Mouse (Mus musculus): Measurements from ENCODE around the gene Dhdh. TPM values are rescaled to one million over a fixed set of nuclear protein-coding genes. Genes with fewer than 3 reads are reported as not detected.

Gene Dhdh
- polyA plus RNA-seq, 1 experiment from 2014 or later: 5.1 TPM

DNA sequence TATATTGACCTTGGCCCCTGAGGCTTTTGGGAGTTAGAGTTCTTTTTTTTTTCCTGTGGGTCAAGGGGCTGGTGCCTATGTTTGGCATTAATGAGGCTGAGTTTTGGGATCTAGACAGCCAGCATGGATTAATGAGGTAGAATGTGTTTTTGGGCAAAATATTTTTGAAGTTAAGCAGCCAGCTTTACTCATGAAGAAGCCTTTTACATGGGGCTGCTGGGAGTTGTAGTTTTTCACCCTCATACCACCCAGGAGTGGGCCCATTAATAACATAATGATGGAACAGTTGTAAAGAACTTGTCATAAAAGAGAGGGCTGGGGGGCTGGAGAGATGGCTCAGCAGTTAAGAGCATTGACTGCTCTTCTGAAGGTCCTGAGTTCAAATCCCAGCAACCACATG is 42.0 kb downstream of the Dhdh start:
- no peak overlapping the region for H3K4me2 ChIP-seq (replicated peaks)
- H3K27ac ChIP-seq (replicated peaks): no peak overlapping the region
- H3K9ac ChIP-seq: no peak overlapping the region
- ATAC-seq (ENCODE audit: insufficient number of reproducible peaks, low FRiP score, low TSS enrichment, low read depth): no peak
- peaks cover 61% of the 10 kb centered on the region for H3K36me3 ChIP-seq
- H3K27me3 ChIP-seq: no peaks in the 10 kb centered on the region
- H3K4me3 ChIP-seq (replicated peaks): no peak overlapping the region
- no peaks in the 10 kb centered on the region for H3K9me3 ChIP-seq (replicated peaks)
- no peaks in the 10 kb centered on the region for H3K4me1 ChIP-seq

DNA sequence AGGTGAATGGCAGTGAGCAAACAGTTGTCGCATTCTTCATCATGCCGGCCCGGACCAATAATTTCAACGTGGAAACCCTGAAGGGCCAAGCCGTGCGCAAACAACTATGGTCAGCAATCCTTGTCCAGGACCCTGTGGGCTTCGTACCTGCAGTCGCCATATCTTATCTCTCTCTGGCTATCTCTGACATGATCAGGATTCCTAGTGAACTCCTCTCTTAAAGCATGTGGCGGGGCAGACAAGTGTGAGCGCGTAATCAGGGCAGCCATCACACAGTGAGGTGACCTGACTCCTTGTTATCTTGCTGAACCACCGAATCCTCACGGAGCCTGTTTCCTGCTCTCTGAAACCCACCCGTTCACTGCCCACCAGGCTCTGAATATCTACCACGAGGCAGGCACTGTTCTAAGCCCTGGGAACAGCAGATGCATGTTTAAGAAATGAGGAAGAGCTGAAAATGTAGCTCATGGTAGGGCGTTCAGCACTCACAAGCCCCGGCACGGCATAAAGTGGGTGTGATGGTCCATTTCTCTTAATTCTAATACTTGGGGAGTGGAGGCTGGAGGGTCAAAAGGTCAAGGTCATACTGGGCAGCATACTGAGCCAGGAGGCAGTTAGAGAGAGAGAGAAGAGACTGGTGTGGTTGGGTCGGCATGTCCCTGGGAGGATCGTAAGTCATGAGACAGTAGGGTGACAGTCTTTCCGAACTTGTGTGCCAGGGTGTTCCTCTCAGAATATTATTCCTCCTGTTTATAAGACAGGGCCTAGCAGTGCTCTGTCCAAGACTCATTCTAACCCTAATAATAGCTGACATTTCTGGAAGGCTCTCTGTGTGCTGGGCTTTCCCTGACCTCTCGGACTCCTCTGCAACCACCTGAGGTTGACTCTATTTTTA is 44.8 kb downstream of the Dhdh start:
- Histone ChIP-seq H3K4me1 (no peaks in the 10 kb centered on the region), H3K36me3 (peaks cover 73% of the 10 kb centered on the region), H3K9me3 (replicated peaks) (no peaks in the 10 kb centered on the region), H3K9ac (no peak overlapping the region), H3K27me3 (no peaks in the 10 kb centered on the region), H3K27ac (replicated peaks) (no peak overlapping the region), H3K4me2 (replicated peaks) (no peak overlapping the region), H3K4me3 (replicated peaks) (no peak overlapping the region)
- no peak for ATAC-seq (ENCODE audit: insufficient number of reproducible peaks, low FRiP score, low TSS enrichment, low read depth)
- 85% methylated on average over 22 of the region's 22 CpGs for WGBS

DNA sequence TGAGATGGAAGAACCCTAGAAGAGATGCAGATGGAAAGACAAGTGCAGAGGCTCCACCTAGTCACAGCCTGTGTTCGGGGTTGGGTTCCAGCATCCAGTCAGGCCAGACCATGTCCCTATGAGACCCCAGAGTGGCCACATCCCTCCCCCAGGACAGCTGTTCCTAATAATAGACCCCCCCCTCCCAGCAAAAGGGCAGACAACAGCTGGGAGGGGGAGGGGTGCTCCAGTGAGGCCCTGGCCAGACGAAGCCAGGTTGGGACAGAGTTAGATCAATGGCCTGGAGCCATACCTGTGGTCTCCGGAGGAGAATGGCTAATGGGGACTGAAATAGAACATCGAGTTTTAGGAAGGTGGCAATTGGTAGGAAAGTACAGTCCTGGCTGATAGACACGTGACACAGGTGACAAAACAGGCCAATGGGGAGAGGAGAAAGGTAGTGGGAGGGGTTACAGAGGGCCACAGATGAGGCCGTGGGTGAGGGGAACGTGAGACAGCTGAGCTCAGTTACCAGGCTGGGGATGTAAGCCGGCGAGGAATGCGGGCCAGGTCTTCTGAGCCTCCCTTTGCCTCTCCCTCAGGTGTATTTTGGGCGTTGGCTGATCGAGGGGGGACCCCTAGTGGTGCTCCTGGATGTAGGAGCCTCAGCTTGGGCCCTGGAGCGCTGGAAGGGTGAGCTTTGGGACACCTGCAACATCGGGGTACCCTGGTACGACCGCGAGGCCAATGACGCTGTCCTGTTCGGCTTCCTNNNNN is 50.9 kb downstream of the Dhdh start, which contains the start of gene Ruvbl2:
Ruvbl2 (minus strand) TSS at position 576 of the 756 bp plus-strand sequence.
- Histone ChIP-seq H3K36me3 (peaks cover 31% of the 10 kb centered on the region), H3K27me3 (no peaks in the 10 kb centered on the region), H3K4me3 (replicated peaks) (0 out of 2 replicates have a peak within 1 kb of the TSS, but pooled peaks have one; percentile 2), H3K4me2 (replicated peaks) (peak within 1 kb of the TSS; percentile 31), H3K4me1 (peaks cover 47% of the 10 kb centered on the region), H3K9ac (no peak within 1 kb of the TSS), H3K9me3 (replicated peaks) (no peaks in the 10 kb centered on the region), H3K27ac (replicated peaks) (no peak within 1 kb of the TSS; the same call in 1 of the 2 replicates)
- ATAC-seq (ENCODE audit: insufficient number of reproducible peaks, low FRiP score, low TSS enrichment, low read depth): no peak
- 15% methylated on average over 19 of the region's 19 CpGs for WGBS

DNA sequence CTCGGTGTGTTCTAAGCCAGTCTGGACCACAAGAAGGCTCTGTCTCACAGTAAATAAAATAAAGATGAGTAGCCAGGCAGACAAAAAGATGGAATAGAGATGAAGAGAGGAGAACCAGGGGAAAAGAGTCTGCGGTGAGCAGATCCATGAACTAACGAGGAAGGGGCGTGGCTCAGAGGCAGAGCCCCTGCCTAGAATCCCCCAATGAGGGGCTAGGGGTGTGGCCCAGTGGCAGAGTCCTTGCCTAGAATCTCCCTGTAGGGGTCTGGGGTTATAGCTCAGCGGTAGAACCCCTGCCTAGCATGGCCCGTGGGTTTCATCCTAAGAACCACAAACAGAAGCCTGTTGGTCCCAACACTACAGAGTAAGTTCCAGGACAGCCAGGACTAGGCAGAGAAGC is 51.6 kb downstream of the Dhdh start:
- ATAC-seq (ENCODE audit: insufficient number of reproducible peaks, low FRiP score, low TSS enrichment, low read depth): no peak
- no peak overlapping the region for H3K4me3 ChIP-seq (replicated peaks)

DNA sequence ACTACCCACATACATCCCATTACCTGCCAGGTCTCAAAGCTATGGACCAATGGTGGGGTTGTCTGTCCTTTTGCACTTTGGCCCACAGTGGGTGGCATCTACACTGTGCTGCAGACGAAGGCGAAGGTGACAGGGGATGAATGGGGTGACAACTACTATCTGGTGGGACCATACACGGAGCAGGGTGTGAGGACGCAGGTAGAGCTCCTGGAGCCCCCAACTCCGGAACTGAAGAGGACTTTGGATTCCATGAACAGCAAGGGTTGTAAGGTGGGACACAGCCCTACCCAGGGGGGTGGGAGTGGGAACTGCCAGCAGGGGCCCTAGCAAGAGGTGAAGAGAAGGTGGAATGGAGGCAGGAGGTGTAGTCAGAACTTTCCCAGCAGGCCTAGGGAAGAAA is 52.2 kb downstream of the Dhdh start:
- H3K4me1 ChIP-seq: peaks cover 49% of the 10 kb centered on the region
- no peak for ATAC-seq (ENCODE audit: insufficient number of reproducible peaks, low FRiP score, low TSS enrichment, low read depth)
- H3K27ac ChIP-seq (replicated peaks): 0 out of 2 replicates have a peak overlapping the region, but pooled peaks have one; percentile 13
- H3K27me3 ChIP-seq: no peaks in the 10 kb centered on the region
- no peak overlapping the region for H3K4me2 ChIP-seq (replicated peaks)
- H3K9ac ChIP-seq: no peak overlapping the region
- H3K4me3 ChIP-seq (replicated peaks): no peak overlapping the region
- peaks cover 31% of the 10 kb centered on the region for H3K36me3 ChIP-seq
- 96% methylated on average over 5 of the region's 5 CpGs for WGBS
- no peaks in the 10 kb centered on the region for H3K9me3 ChIP-seq (replicated peaks)

More for the DNA sequence above, 51.6 kb downstream of the Dhdh start:
- Histone ChIP-seq H3K9ac (no peak overlapping the region), H3K4me2 (replicated peaks) (peak overlapping the region; percentile 31), H3K27ac (replicated peaks) (no peak overlapping the region), H3K27me3 (no peaks in the 10 kb centered on the region), H3K36me3 (peaks cover 30% of the 10 kb centered on the region), H3K9me3 (replicated peaks) (no peaks in the 10 kb centered on the region), H3K4me1 (peaks cover 49% of the 10 kb centered on the region)
- 27% methylated on average over 6 of the region's 6 CpGs for WGBS

DNA sequence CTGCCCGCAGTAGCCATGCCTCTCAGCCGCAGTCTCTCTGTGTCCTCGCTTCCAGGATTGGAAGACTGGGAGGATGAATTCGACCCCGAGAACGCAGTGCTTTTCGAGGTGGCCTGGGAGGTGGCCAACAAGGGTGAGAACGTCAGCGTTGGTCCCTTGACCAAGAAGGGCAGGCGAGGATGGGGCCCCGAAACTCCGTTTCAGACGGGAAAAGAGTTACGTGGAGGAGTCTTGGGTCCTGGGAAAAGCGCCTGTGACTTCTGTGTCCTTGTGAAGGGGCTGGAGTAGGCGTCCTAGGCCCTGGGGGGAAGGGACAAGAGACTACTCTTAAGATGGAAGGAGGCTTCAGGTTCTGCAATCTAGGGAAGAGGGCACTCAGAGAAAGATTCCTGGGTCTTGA is 53.6 kb downstream of the Dhdh start:
- Histone ChIP-seq H3K9me3 (replicated peaks) (no peaks in the 10 kb centered on the region), H3K4me2 (replicated peaks) (peak overlapping the region; percentile 94), H3K36me3 (peaks cover 28% of the 10 kb centered on the region), H3K4me3 (replicated peaks) (peak overlapping the region; percentile 83), H3K27ac (replicated peaks) (peak overlapping the region; percentile 89), H3K9ac (peak overlapping the region; percentile 72), H3K4me1 (peaks cover 50% of the 10 kb centered on the region), H3K27me3 (no peaks in the 10 kb centered on the region)
- WGBS: 2% methylated on average over 16 of the region's 16 CpGs
- ATAC-seq (ENCODE audit: insufficient number of reproducible peaks, low FRiP score, low TSS enrichment, low read depth): peak; percentile 1; the same call in 1 of the 2 replicates

DNA sequence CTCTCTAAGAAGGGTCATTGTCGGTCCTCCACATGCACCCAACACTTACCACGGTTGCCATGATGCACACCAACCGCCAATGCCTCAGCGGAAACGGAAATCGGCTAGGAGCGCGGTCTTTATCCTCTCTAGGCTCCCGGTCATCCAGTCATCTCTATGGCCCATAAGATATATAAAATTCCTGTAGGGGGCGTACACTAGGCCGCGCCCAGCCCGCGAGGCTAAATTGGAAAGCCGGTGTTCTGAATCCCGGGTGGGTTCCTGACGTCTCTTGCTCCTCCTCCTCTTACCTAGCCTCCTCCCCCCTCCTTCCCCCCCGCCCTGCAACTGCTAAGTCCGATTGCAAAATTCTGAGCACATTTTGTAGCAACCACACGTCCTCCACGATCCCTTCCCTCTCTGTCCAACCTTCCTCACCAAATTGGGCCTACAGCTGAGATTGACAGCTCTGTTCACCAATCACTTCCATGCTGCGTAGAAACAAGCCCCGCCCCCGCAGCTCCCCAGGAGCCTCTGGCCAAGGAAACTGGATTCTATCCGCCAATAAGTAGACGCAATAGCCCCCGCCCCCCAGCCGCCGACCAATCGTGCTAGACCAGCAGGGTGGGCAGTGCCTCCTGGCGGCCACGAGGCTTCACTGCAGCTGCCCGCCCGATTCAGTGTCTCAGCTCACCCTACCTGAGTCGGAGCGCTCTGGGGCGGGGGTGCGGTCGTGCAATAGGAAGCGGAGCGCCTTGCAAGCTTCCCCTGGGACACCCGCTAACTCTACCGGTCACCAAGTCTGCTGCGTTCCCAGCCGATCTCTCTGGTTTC is 54.2 kb downstream of the Dhdh start, which contains the start of gene Gys1:
Gys1 (plus strand) TSS at position 642 of the 813 bp plus-strand sequence.
- peak; percentile 95 for ATAC-seq (ENCODE audit: insufficient number of reproducible peaks, low FRiP score, low TSS enrichment, low read depth)
- peak within 1 kb of the TSS; percentile 89 for H3K27ac ChIP-seq (replicated peaks)
- peaks cover 27% of the 10 kb centered on the region for H3K36me3 ChIP-seq
- H3K9me3 ChIP-seq (replicated peaks): no peaks in the 10 kb centered on the region
- peak within 1 kb of the TSS; percentile 94 for H3K4me2 ChIP-seq (replicated peaks)
- peak within 1 kb of the TSS; percentile 91 for H3K9ac ChIP-seq
- no peaks in the 10 kb centered on the region for H3K27me3 ChIP-seq
- peak within 1 kb of the TSS; percentile 83 for H3K4me3 ChIP-seq (replicated peaks)
- peaks cover 52% of the 10 kb centered on the region for H3K4me1 ChIP-seq
- 0% methylated on average over 45 of the region's 45 CpGs for WGBS

DNA sequence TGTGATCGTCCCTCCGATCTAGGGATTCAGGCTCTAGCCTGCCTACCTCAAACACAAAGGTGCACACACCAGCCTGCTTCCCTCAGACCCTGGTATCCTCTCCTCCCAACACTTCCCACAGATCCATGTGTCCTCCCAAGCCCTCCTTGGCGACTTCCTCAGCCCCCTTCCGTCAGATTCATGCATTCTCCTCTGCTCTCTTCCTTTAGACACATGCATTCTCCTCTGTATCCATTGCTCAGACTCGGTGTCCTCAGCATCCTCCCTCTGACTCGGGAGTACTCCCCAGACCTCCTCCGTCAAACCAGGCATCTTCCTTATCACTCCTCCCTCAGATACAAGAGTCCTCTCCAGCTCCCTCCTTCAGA is 54.8 kb downstream of the Dhdh start:
- no peak for ATAC-seq (ENCODE audit: insufficient number of reproducible peaks, low FRiP score, low TSS enrichment, low read depth)
- peak overlapping the region; percentile 83 for H3K4me3 ChIP-seq (replicated peaks)
- WGBS: under 1% methylated on average over 7 of the region's 7 CpGs
- H3K36me3 ChIP-seq: peaks cover 30% of the 10 kb centered on the region
- H3K4me2 ChIP-seq (replicated peaks): peak overlapping the region; percentile 94
- no peaks in the 10 kb centered on the region for H3K27me3 ChIP-seq
- H3K27ac ChIP-seq (replicated peaks): peak overlapping the region; percentile 89
- peak overlapping the region; percentile 91 for H3K9ac ChIP-seq
- H3K9me3 ChIP-seq (replicated peaks): no peaks in the 10 kb centered on the region
- peaks cover 52% of the 10 kb centered on the region for H3K4me1 ChIP-seq

DNA sequence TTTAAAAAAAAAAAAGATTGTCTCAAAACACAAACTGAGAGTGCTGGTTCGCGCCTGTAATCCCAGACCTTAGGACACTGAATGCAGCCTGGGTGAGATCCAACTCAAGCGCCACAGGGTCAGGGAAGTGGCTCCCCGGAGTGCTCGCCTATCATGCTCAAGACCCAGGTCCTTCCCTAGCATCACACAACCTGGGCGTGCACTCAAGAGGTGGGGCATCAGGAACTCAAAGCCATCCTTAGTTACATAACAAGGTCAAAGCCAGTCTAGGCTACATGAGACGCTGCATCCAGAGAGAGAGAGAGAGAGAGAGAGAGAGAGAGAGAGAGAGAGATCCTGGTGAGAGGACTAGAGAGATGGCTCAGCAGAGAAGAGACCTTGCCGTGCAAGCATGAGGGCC is 62.0 kb downstream of the Dhdh start:
- no peak for ATAC-seq (ENCODE audit: insufficient number of reproducible peaks, low FRiP score, low TSS enrichment, low read depth)
- H3K36me3 ChIP-seq: peaks cover 89% of the 10 kb centered on the region
- 92% methylated on average over 8 of the region's 8 CpGs for WGBS

DNA sequence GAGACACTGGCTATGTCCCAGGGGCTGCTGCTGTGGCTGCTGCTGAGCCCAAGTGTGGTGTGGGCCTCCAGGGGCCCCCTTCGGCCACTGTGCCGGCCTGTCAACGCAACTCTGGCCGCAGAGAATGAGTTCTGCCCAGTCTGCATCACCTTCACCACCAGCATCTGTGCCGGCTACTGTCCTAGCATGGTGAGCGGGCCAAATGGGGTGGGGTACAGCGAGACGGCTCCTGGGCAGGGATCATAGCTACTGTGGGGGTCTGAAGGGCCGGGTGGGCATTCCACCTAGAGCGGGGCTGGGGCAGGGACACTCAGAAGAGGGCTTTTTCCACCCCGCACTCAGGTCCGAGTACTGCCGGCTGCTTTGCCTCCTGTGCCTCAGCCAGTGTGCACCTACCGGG is 67.4 kb downstream of the Dhdh start:
- no peak for ATAC-seq (ENCODE audit: insufficient number of reproducible peaks, low FRiP score, low TSS enrichment, low read depth)
- Histone ChIP-seq H3K4me1 (peaks cover 26% of the 10 kb centered on the region), H3K27ac (replicated peaks) (no peak overlapping the region), H3K9ac (no peak overlapping the region), H3K4me2 (replicated peaks) (no peak overlapping the region), H3K27me3 (peaks cover 15% of the 10 kb centered on the region), H3K4me3 (replicated peaks) (no peak overlapping the region), H3K36me3 (peaks cover 49% of the 10 kb centered on the region), H3K9me3 (replicated peaks) (no peaks in the 10 kb centered on the region)
- 90% methylated on average over 14 of the region's 14 CpGs for WGBS

More for the DNA sequence above, 62.0 kb downstream of the Dhdh start:
- Histone ChIP-seq H3K9me3 (replicated peaks) (no peaks in the 10 kb centered on the region), H3K4me1 (0 out of 2 replicates have a peak, but pooled peaks cover 3% of the 10 kb centered on the region), H3K27me3 (no peaks in the 10 kb centered on the region), H3K9ac (no peak overlapping the region), H3K4me2 (replicated peaks) (no peak overlapping the region), H3K4me3 (replicated peaks) (no peak overlapping the region), H3K27ac (replicated peaks) (no peak overlapping the region)
